Mouse (Mus musculus) limb, embryonic 10.5 days (tissue): ENCODE data around the gene Itgb4. TPM values are rescaled to one million over a fixed set of nuclear protein-coding genes. Genes with fewer than 3 reads are reported as not detected.

Experiments
- DNase-seq: peaks from one replicate; pipeline ENCODE4 v3.0.0-alpha.2; 2017; ENCODE audit warnings: low spot score
- H3K27ac ChIP-seq: fragments of 300-500 bp; sonication (generic); 2 replicates; pipeline ENCODE4 v1.5.1; 2016; ENCODE audit warnings: mild to moderate bottlenecking
- H3K27me3 ChIP-seq: fragments of 300-500 bp; sonication (generic); 2 replicates; pipeline ENCODE4 v1.6.1; 2016; ENCODE audit warnings: low read depth, mild to moderate bottlenecking; ENCODE audit not compliant: poor library complexity, severe bottlenecking
- H3K36me3 ChIP-seq: fragments of 300-500 bp; sonication (generic); 2 replicates; pipeline ENCODE4 v1.6.1; 2016; ENCODE audit warnings: mild to moderate bottlenecking, moderate library complexity
- H3K4me1 ChIP-seq: fragments of 300-500 bp; sonication (generic); 2 replicates; pipeline ENCODE4 v1.6.1; 2016
- H3K4me3 ChIP-seq: fragments of 300-500 bp; sonication (generic); 2 replicates; pipeline ENCODE4 v1.5.1; 2016; ENCODE audit warnings: mild to moderate bottlenecking, moderate library complexity
- H3K9me3 ChIP-seq: fragments of 300-500 bp; sonication (generic); replicated peaks from 2 replicates; pipeline ENCODE4 v1.6.1; 2016; ENCODE audit warnings: mild to moderate bottlenecking
- WGBS: fragments of 180-500 bp; shearing (Covaris S2); methylation state at CpG from one replicate; pipeline ENCODE4 v1.1.7; 2016; 5-methylcytosine and 5-hydroxymethylcytosine counted together
- polyA plus RNA-seq: library from polyadenylated mRNA; unstranded; fragments of >200 nt; fragmentation: Nextera tagmentation; extraction: Ambion mirVana; gene quantifications from 2 replicates; pipeline ENCODE4 v1.2.1, GENCODE M21; 2016

The Itgb4 gene
- polyA plus RNA-seq, 1 experiment from 2014 or later, result 1.6 TPM

DNA sequence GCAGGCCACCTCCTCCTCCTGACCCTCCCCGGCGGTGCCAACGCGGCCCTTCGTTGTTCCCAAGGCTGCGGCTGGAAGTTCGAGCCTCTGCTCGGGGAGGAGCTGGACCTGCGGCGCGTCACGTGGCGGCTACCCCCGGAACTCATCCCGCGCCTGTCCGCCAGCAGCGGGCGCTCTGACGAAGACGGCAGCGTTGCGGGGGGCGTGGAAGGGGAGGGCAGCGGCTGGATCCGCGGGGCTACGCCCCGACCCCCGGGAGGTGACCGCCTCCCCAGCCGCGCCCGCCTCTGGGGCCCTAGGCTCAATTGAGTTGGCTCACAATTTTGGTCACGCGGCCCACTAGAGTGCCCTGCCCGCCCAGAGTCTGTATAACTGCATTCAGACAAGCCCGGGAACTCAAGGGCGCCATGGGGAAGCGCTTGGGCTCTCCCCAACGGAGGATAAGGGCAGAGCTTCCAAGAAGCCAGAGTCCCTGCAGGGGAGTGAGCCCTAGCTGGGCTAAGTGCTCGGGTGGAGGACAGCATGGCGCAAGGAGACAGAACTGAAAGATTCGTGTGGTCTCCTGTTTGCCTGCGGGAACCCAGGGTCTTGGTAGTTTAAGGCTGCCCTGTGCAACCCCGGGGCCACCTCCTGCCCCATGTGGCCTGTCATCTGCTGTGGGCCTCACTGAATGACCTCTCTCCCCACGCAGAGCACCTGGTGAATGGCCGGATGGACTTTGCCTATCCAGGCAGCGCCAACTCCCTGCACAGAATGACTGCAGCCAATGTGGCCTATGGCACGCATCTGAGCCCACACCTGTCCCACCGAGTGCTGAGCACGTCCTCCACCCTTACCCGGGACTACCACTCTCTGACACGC lies 30.6 kb downstream of the Itgb4 start:
- Histone ChIP-seq H3K4me1 (peaks cover 42% of the 10 kb centered on the region), H3K4me3 (peak overlapping the region; percentile 50), H3K27ac (peak overlapping the region; percentile 78), H3K27me3 (peaks cover 10% of the 10 kb centered on the region; the same call in 1 of the 2 replicates), H3K9me3 (no peaks in the 10 kb centered on the region), H3K36me3 (peaks cover 36% of the 10 kb centered on the region)
- peak; percentile 89 for DNase-seq
- WGBS, result 6% methylated on average over 54 of the region's 54 CpGs

GRCm38 (mm10) chr11:116005701-116006419 lies 31.4 kb downstream of the Itgb4 start:
- 68% methylated on average over 9 of the region's 9 CpGs for WGBS

GRCm38 (mm10) chr11:116007095-116007850 lies 32.8 kb downstream of the Itgb4 start:
- Histone ChIP-seq H3K27ac (no peak overlapping the region), H3K9me3 (no peaks in the 10 kb centered on the region), H3K36me3 (peaks cover 45% of the 10 kb centered on the region), H3K27me3 (no peaks in the 10 kb centered on the region), H3K4me3 (0 out of 2 replicates have a peak overlapping the region, but pooled peaks have one; percentile 9), H3K4me1 (peaks cover 55% of the 10 kb centered on the region)
- WGBS, result 88% methylated on average over 28 of the region's 28 CpGs
- DNase-seq, result no peak

More at GRCm38 (mm10) chr11:116005701-116006419, 31.4 kb downstream of the Itgb4 start:
- peaks cover 43% of the 10 kb centered on the region for H3K36me3 ChIP-seq
- peaks cover 41% of the 10 kb centered on the region for H3K4me1 ChIP-seq
- peak overlapping the region; percentile 78 for H3K27ac ChIP-seq
- H3K27me3 ChIP-seq, result 0 out of 2 replicates have a peak, but pooled peaks cover 2% of the 10 kb centered on the region
- DNase-seq, result no peak
- peak overlapping the region; percentile 50 for H3K4me3 ChIP-seq
- no peaks in the 10 kb centered on the region for H3K9me3 ChIP-seq

- no peak overlapping the region for H3K4me3 ChIP-seq
- no peak for DNase-seq
- no peaks in the 10 kb centered on the region for H3K9me3 ChIP-seq
- no peaks in the 10 kb centered on the region for H3K27me3 ChIP-seq
- H3K4me1 ChIP-seq, result peaks cover 66% of the 10 kb centered on the region
- no peak overlapping the region for H3K27ac ChIP-seq
- peaks cover 45% of the 10 kb centered on the region for H3K36me3 ChIP-seq
- 93% methylated on average over 11 of the region's 11 CpGs for WGBS
Measured at GRCm38 (mm10) chr11:116008411-116008810, 33.9 kb downstream of the Itgb4 start.

GRCm38 (mm10) chr11:116008832-116009375 lies 34.4 kb downstream of the Itgb4 start:
- peak overlapping the region; percentile 27; the same call in 1 of the 2 replicates for H3K27ac ChIP-seq
- DNase-seq, result no peak
- H3K4me1 ChIP-seq, result peaks cover 66% of the 10 kb centered on the region
- no peaks in the 10 kb centered on the region for H3K9me3 ChIP-seq
- 87% methylated on average over 13 of the region's 13 CpGs for WGBS
- H3K4me3 ChIP-seq, result no peak overlapping the region
- no peaks in the 10 kb centered on the region for H3K27me3 ChIP-seq
- peaks cover 45% of the 10 kb centered on the region for H3K36me3 ChIP-seq

DNA sequence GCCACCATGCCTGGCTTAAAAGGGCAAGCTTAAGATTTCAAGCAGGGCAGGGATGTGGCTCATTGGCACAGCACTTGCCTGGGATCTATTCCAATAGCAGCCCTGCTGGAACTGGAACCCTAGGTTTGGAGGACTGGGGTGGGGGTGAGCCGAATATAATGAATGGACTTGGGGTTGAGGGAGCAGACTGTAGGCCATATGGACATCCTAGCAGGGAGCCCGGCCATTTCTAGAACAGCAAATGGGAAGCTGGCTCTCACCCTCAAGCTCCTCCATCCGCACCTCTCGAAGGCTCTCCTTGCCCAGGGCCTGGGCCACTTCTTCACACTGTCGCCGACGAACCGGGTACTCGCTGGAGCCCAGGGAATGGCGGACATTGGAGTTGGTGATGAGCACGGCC lies 35.2 kb downstream of the Itgb4 start:
- H3K27me3 ChIP-seq, result no peaks in the 10 kb centered on the region
- DNase-seq, result no peak
- no peak overlapping the region for H3K4me3 ChIP-seq
- 0 out of 2 replicates have a peak overlapping the region, but pooled peaks have one; percentile 27 for H3K27ac ChIP-seq
- WGBS, result 92% methylated on average over 11 of the region's 11 CpGs
- no peaks in the 10 kb centered on the region for H3K9me3 ChIP-seq
- peaks cover 62% of the 10 kb centered on the region for H3K4me1 ChIP-seq
- peaks cover 45% of the 10 kb centered on the region for H3K36me3 ChIP-seq

DNA sequence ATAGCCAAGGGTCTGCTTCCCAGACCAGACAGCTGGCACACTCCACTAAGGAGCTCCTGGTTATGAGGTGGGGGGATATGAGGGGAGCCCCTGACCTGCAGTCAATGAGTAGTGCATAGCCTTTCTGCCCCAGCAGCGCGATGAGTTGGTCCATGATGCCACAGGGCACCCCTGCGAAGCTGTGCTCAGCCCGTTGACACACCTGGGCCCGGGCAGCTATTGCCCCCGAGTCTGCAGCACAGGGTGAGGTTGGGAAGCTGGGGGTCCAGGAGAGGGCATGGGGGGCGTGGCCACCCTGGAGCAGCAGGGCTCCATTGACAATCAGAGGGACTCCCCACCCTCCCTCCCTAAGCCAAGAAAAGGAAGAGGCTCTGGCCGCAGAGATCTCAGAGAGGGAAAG lies 35.6 kb downstream of the Itgb4 start:
- H3K27me3 ChIP-seq, result no peaks in the 10 kb centered on the region
- H3K27ac ChIP-seq, result no peak overlapping the region
- H3K36me3 ChIP-seq, result peaks cover 45% of the 10 kb centered on the region
- 94% methylated on average over 8 of the region's 8 CpGs for WGBS
- peaks cover 60% of the 10 kb centered on the region for H3K4me1 ChIP-seq
- no peak overlapping the region for H3K4me3 ChIP-seq
- DNase-seq, result no peak
- H3K9me3 ChIP-seq, result no peaks in the 10 kb centered on the region

DNA sequence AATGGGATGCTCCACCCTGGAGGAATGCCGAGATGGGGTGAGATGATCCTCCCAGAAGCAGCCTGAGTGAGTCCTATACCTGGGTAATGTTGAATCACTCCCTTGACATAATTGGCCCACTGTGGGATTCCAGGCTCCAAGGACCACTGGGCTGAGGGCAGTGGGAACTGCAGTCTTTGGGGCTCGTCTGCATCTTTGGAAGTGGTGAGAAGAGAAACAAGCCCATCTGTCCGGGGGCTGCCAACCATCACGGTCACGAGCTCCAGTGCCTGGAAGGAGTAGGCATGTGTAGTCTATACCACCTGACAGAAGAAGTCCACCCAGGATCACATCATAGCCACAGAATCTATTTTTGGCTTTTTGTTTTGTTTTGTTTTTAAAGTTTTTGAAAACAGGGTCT lies 36.4 kb downstream of the Itgb4 start:
- no peaks in the 10 kb centered on the region for H3K9me3 ChIP-seq
- 0 out of 2 replicates have a peak overlapping the region, but pooled peaks have one; percentile 73 for H3K4me3 ChIP-seq
- no peak for DNase-seq
- H3K36me3 ChIP-seq, result peaks cover 45% of the 10 kb centered on the region
- no peaks in the 10 kb centered on the region for H3K27me3 ChIP-seq
- 88% methylated on average over 5 of the region's 5 CpGs for WGBS
- H3K27ac ChIP-seq, result no peak overlapping the region
- peaks cover 52% of the 10 kb centered on the region for H3K4me1 ChIP-seq

DNA sequence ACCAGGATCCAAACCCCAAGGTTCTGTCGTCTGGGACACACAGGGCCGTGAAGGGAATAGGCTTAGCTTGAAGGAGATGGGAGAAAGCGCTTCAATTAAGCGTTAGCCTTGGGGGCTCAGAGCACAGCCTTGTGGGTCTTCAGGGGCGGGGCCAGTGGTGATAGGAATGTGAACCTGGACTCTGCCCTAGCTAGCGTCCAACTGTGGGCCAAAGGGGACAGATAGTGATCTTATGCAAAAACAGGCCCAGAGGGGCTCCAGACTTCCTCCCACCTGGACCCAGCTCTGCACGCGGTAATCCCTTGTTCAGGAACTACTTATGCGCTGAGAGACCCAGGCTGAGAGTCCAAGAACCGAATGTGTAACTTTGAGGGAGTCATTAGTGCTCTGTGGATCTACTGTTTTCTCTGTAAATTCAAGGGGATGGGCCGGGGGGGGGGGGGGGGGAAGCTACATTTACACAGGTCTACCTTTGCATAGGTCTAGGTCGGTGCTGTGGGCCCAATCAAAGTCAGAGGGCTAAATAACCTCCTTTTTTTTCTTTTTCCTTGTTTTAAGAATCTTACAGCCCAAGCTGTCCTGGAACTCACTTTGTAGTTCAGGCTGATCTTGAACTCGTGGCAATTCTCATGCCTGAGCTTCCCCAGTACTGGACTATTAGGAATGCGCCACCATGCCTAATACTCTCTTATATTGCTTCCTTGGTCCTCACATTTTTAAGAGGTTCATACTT lies 37.2 kb downstream of the Itgb4 start:
- WGBS, result 23% methylated on average over 14 of the region's 14 CpGs
- H3K27ac ChIP-seq, result peak overlapping the region; percentile 94
- H3K9me3 ChIP-seq, result no peaks in the 10 kb centered on the region
- H3K4me3 ChIP-seq, result peak overlapping the region; percentile 73
- no peaks in the 10 kb centered on the region for H3K27me3 ChIP-seq
- H3K36me3 ChIP-seq, result peaks cover 42% of the 10 kb centered on the region
- DNase-seq, result no peak
- peaks cover 49% of the 10 kb centered on the region for H3K4me1 ChIP-seq

DNA sequence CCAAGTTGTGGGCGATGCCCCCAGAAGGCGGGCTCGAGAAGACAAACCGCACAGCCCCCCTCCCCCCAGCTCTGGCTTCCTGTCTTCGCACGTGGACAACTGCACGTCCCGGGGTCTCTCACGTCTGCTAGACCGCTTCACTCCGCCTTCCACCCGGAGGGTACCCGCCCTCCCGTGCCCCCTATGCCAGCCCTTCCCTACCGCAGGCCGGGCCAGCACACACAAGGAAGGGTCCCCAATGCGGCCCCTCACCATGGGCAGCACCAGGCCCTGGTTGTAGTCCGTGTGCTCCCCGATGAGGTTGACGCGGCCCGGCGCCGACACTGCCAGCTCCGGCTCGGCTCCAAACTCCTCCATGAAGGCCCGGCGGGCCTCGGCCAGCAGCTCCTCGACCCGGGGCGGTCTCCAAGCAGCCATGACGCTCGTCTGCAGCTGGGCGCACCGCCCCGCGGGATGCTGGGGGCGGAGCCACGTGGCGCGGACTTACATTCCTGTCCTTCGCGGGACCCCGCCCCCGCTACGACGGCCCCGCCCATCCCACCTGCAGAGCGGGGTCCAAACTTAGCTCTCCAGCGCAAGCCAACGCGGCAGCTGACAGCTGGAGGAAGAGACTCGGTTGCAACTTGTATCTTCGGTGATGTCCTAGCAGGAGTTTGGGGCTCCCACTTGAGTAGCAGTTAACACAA lies 37.9 kb downstream of the Itgb4 start, which contains the start of gene Galk1:
Gene Galk1, minus strand, starts transcription at position 458 of the 686 bp plus-strand sequence.
- peak; percentile 94 for DNase-seq
- under 1% methylated on average over 55 of the region's 55 CpGs for WGBS
- Histone ChIP-seq H3K27me3 (no peaks in the 10 kb centered on the region), H3K27ac (peak within 1 kb of the TSS; percentile 94), H3K4me1 (peaks cover 44% of the 10 kb centered on the region), H3K4me3 (peak within 1 kb of the TSS; percentile 73), H3K9me3 (no peaks in the 10 kb centered on the region), H3K36me3 (peaks cover 34% of the 10 kb centered on the region)

DNA sequence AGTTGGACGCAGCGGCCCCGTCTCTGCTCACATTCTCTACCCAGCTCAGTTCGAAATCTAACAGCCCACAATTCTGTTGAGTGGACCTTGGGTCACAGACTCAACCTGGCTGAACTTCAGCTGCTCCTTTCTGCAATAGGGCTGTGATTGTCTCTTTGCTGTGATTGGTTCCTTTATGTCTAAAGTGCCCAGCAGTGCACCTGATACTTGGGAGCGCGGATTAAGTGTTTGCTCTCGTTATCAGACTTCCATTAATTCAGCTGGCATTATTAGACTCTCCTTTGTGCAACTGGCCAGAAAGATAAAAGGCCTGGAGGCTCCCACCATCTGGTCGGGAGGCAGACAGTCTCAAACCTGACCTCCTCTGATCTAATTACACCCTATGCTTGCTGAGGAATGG lies 40.3 kb downstream of the Itgb4 start:
- no peak overlapping the region for H3K4me3 ChIP-seq
- no peaks in the 10 kb centered on the region for H3K27me3 ChIP-seq
- peaks cover 37% of the 10 kb centered on the region for H3K4me1 ChIP-seq
- DNase-seq, result no peak
- WGBS, result 71% methylated on average over 8 of the region's 8 CpGs
- no peak overlapping the region for H3K27ac ChIP-seq
- no peaks in the 10 kb centered on the region for H3K9me3 ChIP-seq
- H3K36me3 ChIP-seq, result peaks cover 12% of the 10 kb centered on the region
